In the genomic region with DNA sequence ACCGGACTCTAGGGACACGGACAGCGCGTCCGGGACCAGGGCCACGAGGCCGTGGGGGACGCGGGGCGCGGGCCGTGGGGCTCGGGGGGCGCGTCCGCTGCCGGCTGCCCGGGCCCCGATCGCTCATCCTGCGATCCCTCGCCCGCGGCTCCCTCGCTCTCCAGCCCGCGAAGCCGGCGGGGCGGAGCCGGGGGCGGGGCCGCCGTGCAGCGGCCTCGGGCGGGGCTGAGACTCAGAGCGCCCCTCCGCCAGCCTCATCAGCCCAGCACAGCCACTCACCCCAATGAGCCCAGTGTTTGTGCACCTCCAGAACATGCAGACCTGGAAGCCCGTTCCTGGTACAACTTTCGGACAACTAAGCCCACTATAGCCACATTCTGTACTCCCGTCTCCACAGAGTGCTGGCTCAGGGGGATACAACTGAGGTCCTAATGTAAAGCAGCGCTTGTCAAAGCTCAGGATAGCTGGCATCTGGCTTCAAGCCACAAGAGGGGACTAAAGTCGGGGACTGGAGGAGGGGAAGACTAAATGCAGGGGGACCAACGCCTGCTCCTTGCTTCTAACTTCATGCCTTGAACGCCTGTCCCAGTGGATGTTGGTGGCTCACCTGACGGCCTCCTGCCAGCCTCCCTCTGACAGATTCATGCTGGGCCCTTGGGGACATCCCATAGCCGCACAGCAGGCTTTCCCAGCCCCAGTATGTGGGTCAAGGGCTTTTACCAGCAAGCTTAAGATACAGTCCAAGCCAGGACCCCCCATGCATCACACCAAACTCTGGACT, we compare ENCODE assay signal across 8 mouse cellular contexts. TPM values are rescaled to one million over a fixed set of nuclear protein-coding genes. Genes with fewer than 3 reads are reported as not detected.
DNase-seq lines count a peak whose midpoint lies in the region; ATAC-seq lines count a peak whose summit lies in the region.

TSS of gene Cnih2 (minus strand) at position 159 of the 781 bp plus-strand sequence.

- H3K4me3 ChIP-seq in kidney, embryonic 14.5 days (ENCODE audit: low read length) = peak within 1 kb of the TSS; percentile 65
- H3K4me3 ChIP-seq in forebrain, embryonic 10.5 days = peak within 1 kb of the TSS; percentile 70
- H3K4me3 ChIP-seq in hindbrain, embryonic 13.5 days = peak within 1 kb of the TSS; percentile 93
- peak within 1 kb of the TSS; percentile 78 for H3K4me3 ChIP-seq in midbrain, embryonic 12.5 days

- H3K4me1 ChIP-seq in kidney, embryonic 14.5 days (ENCODE audit: control insufficient read depth, insufficient read depth, low read length) = peaks cover 38% of the 10 kb centered on the region
- peaks cover 68% of the 10 kb centered on the region for H3K4me1 ChIP-seq in forebrain, embryonic 10.5 days
- H3K4me1 ChIP-seq in hindbrain, embryonic 13.5 days (replicated peaks) = peaks cover 62% of the 10 kb centered on the region
- peaks cover 59% of the 10 kb centered on the region for H3K4me1 ChIP-seq in midbrain, embryonic 12.5 days

- ATAC-seq in kidney, embryonic 14.5 days (ENCODE audit: low FRiP score, low TSS enrichment) = peak; percentile 65
- peak; percentile 44 for ATAC-seq in activated CD4-positive, CD25-positive, alpha-beta regulatory T cell, adult 4 months
- ATAC-seq in hindbrain, embryonic 13.5 days (ENCODE audit: low FRiP score) = peak; percentile 65
- peak; percentile 59 for ATAC-seq in midbrain, embryonic 12.5 days (ENCODE audit: low FRiP score, low read depth)

- H3K27ac ChIP-seq in kidney, embryonic 14.5 days (ENCODE audit: low read depth, low read length) = no peak within 1 kb of the TSS
- peak within 1 kb of the TSS; percentile 92 for H3K27ac ChIP-seq in forebrain, embryonic 10.5 days
- H3K27ac ChIP-seq in hindbrain, embryonic 13.5 days = peak within 1 kb of the TSS; percentile 97
- peak within 1 kb of the TSS; percentile 93 for H3K27ac ChIP-seq in midbrain, embryonic 12.5 days (replicated peaks)

- peaks cover 47% of the 10 kb centered on the region for H3K36me3 ChIP-seq in kidney, embryonic 14.5 days (ENCODE audit: control insufficient read depth, insufficient read depth, low read length)
- H3K36me3 ChIP-seq in forebrain, embryonic 10.5 days (replicated peaks) = peaks cover 49% of the 10 kb centered on the region
- H3K36me3 ChIP-seq in hindbrain, embryonic 13.5 days = peaks cover 47% of the 10 kb centered on the region
- H3K36me3 ChIP-seq in midbrain, embryonic 12.5 days = peaks cover 45% of the 10 kb centered on the region

- peak within 1 kb of the TSS; percentile 81 for H3K9ac ChIP-seq in kidney, embryonic 14.5 days (ENCODE audit: low read depth, low read length)
- H3K9ac ChIP-seq in hindbrain, embryonic 13.5 days = peak within 1 kb of the TSS; percentile 100
- peak within 1 kb of the TSS; percentile 98 for H3K9ac ChIP-seq in midbrain, embryonic 12.5 days (replicated peaks)

- H3K4me2 ChIP-seq in kidney, embryonic 14.5 days (replicated peaks; ENCODE audit: low read depth, low read length) = peak within 1 kb of the TSS; percentile 100
- peak within 1 kb of the TSS; percentile 87 for H3K4me2 ChIP-seq in hindbrain, embryonic 13.5 days
- peak within 1 kb of the TSS; percentile 93 for H3K4me2 ChIP-seq in midbrain, embryonic 12.5 days (replicated peaks)

- no peaks in the 10 kb centered on the region for H3K27me3 ChIP-seq in kidney, embryonic 14.5 days (ENCODE audit: control insufficient read depth, insufficient read depth, low read length)
- H3K27me3 ChIP-seq in forebrain, embryonic 10.5 days (ENCODE audit: poor library complexity, severe bottlenecking) = peaks cover 26% of the 10 kb centered on the region; the same call in 1 of the 2 replicates
- no peaks in the 10 kb centered on the region for H3K27me3 ChIP-seq in hindbrain, embryonic 13.5 days
- no peaks in the 10 kb centered on the region for H3K27me3 ChIP-seq in midbrain, embryonic 12.5 days

- intact Hi-C loops in left cerebral cortex, postnatal 36 days (cut with DNase I) = no loop called here

- WGBS in kidney, embryonic 14.5 days = 3% methylated on average over 41 of the region's 48 CpGs
- WGBS in forebrain, embryonic 10.5 days = 4% methylated on average over 42 of the region's 48 CpGs
- WGBS in hindbrain, embryonic 13.5 days = 2% methylated on average over 39 of the region's 48 CpGs
- whole genome bisulfite sequencing in midbrain, embryonic 12.5 days = 3% methylated on average over 43 of the region's 48 CpGs

- H3K9me3 ChIP-seq in kidney, embryonic 14.5 days (ENCODE audit: control insufficient read depth, low read length) = no peaks in the 10 kb centered on the region
- no peaks in the 10 kb centered on the region for H3K9me3 ChIP-seq in forebrain, embryonic 10.5 days
- no peaks in the 10 kb centered on the region for H3K9me3 ChIP-seq in hindbrain, embryonic 13.5 days
- no peaks in the 10 kb centered on the region for H3K9me3 ChIP-seq in midbrain, embryonic 12.5 days

- DNase-seq in kidney, adult 8-10 months = no peak
- DNase-seq in forebrain, embryonic 10.5 days (ENCODE audit: extremely low spot score, low spot score) = peak; percentile 64
- DNase-seq in left cerebral cortex, postnatal 36 days (ENCODE audit: low spot score in 2 of 2) = peak; percentile 70 to 84
- peak; percentile 82 for DNase-seq in testis, postnatal 10 days (ENCODE audit: low spot score)

RNA-seq across cellular contexts. Expression of gene Cnih2, which starts in this region (rescaled TPM):
- 23.1 and 26.5 TPM in 2 replicates for polyA plus RNA-seq in kidney, embryonic 14.5 days (2014; fragmentation: Nextera tagmentation; extraction: Ambion mirVana)
- not detected for polyA plus RNA-seq in activated CD4-positive, CD25-positive, alpha-beta regulatory T cell, adult 4 months (2017; shearing (Covaris generic))
- polyA plus RNA-seq in forebrain, embryonic 10.5 days (2016; fragmentation: Nextera tagmentation; extraction: Ambion mirVana) = 33.2 and 34.2 TPM in 2 replicates
- 333 TPM in 2 replicates for polyA plus RNA-seq in hindbrain, embryonic 13.5 days (2015; fragmentation: Nextera tagmentation; extraction: Ambion mirVana)
- 100 to 1,000 TPM; 260 to 267 TPM for total RNA-seq in left cerebral cortex, postnatal 36 days (2021)
- polyA plus RNA-seq in midbrain, embryonic 12.5 days (2016; fragmentation: Nextera tagmentation; extraction: Ambion mirVana) = 196 and 239 TPM in 2 replicates

Comparison
In these comparisons a context has a peak if more than half of its experiments do, and no peak if none do; other contexts are left out.
1. RNA of gene Cnih2 (polyA plus RNA-seq): 333 TPM in hindbrain, embryonic 13.5 days, 196 to 239 TPM in midbrain, embryonic 12.5 days, 33.2 to 34.2 TPM in forebrain, embryonic 10.5 days and 23.1 to 26.5 TPM in kidney, embryonic 14.5 days; not detected in activated CD4-positive, CD25-positive, alpha-beta regulatory T cell, adult 4 months; every median in the first group is over 10 times any median in the second.
2. Peak in ATAC-seq in activated CD4-positive, CD25-positive, alpha-beta regulatory T cell, adult 4 months; RNA of the gene not detected or under 1 TPM.
3. DNase-seq: peak in forebrain, embryonic 10.5 days (single experiment), left cerebral cortex, postnatal 36 days (2 of 2) and testis, postnatal 10 days (single experiment); none in kidney, adult 8-10 months (0 of 2).
4. Peak in every context shown above with its lines, with median percentiles within 50 percentile points of each other: ATAC-seq, H3K4me2 ChIP-seq, H3K4me3 ChIP-seq and H3K9ac ChIP-seq.